Mouse (Mus musculus) lung, postnatal 0 days (tissue): ENCODE results near the gene Gabbr2. TPM values are rescaled to one million over a fixed set of nuclear protein-coding genes. Genes with fewer than 3 reads are reported as not detected.

Experiments
- ATAC-seq: fragments of 200-750 bp; cut with Nextera tagmentation; 2 replicates; pipeline ENCODE4 v1.8.0; 2017; ENCODE audit warnings: moderate library complexity
- DNase-seq: peaks from one replicate; pipeline ENCODE4 v3.0.0-alpha.2; 2016; ENCODE audit warnings: low spot score
- H3K27ac ChIP-seq: fragments of 300-500 bp; sonication (generic); 2 replicates; pipeline ENCODE4 v1.5.1; 2014; ENCODE audit warnings: antibody characterized with exemption, mild to moderate bottlenecking, low read length, mixed read lengths
- H3K27me3 ChIP-seq: fragments of 300-500 bp; sonication (generic); replicated peaks from 2 replicates; pipeline ENCODE4 v1.6.1; 2014; ENCODE audit warnings: low read length, mixed read lengths; ENCODE audit not compliant: insufficient read depth
- H3K36me3 ChIP-seq: fragments of 300-500 bp; sonication (generic); 2 replicates; pipeline ENCODE4 v1.6.1; 2014; ENCODE audit warnings: low read length, mixed read lengths; ENCODE audit not compliant: insufficient read depth
- H3K4me1 ChIP-seq: fragments of 300-500 bp; sonication (generic); 2 replicates; pipeline ENCODE4 v1.6.1; 2014; ENCODE audit warnings: antibody characterized with exemption, low read depth, low read length, mixed read lengths; ENCODE audit not compliant: insufficient read depth
- H3K4me2 ChIP-seq: fragments of 300-500 bp; sonication (generic); replicated peaks from 2 replicates; pipeline ENCODE4 v1.6.1; 2014; ENCODE audit warnings: low read depth, mild to moderate bottlenecking, low read length, moderate library complexity, mixed read lengths
- H3K4me3 ChIP-seq: fragments of 300-500 bp; sonication (generic); 2 replicates; pipeline ENCODE4 v1.5.1; 2014; ENCODE audit warnings: low read depth, low read length
- H3K9ac ChIP-seq: fragments of 300-500 bp; sonication (generic); replicated peaks from 2 replicates; pipeline ENCODE4 v1.6.1; 2014; ENCODE audit warnings: low read depth, mild to moderate bottlenecking
- H3K9me3 ChIP-seq: fragments of 300-500 bp; sonication (generic); 2 replicates; pipeline ENCODE4 v1.6.1; 2016; ENCODE audit warnings: low read length, mixed read lengths
- CTCF ChIP-seq: IDR thresholded peaks from 2 replicates; pipeline ENCODE4 v1.5.1; 2016; ENCODE audit warnings: antibody characterized with exemption, mild to moderate bottlenecking
- EP300 ChIP-seq: IDR thresholded peaks from 2 replicates; pipeline ENCODE4 v1.6.1; 2016; ENCODE audit warnings: antibody characterized with exemption, mild to moderate bottlenecking, control low read depth
- WGBS: fragments of 180-500 bp; shearing (Covaris S2); extraction: QIAGEN DNeasy Blood & Tissue Kit; methylation state at CpG from one replicate; pipeline ENCODE4 v1.1.7; 2014; 5-methylcytosine and 5-hydroxymethylcytosine counted together
- polyA plus RNA-seq: library from polyadenylated mRNA; unstranded; fragments of >200 nt; fragmentation: Nextera tagmentation; extraction: Ambion mirVana; gene quantifications from 2 replicates; pipeline ENCODE4 v1.2.1, GENCODE M21; 2015

Gene Gabbr2
- polyA plus RNA-seq, 1 experiment from 2014 or later = not detected

DNA sequence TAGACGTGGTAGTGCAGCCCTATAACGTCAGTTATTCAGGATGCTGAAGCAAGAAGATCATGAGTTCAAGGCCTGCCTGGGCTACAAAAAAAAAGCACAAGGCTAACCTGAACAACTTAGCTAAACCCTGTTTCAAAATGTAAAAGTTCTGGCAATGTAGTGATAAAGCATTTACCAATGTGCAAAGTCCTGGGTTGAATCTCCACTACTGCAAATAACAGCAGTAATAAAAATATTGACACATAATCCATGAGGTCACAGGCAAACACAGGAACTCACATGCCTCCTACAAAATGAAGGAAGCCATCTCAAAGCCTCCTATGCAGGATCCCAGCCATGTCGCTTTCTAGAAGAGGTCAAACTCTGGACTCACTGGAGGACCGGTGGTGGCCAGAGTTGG lies 39.1 kb downstream of the Gabbr2 start:
- no peaks in the 10 kb centered on the region for H3K36me3 ChIP-seq
- no peak overlapping the region for H3K9ac ChIP-seq
- TF ChIP-seq CTCF (no peak), EP300 (no peak)
- 75% methylated on average over 4 of the region's 4 CpGs for WGBS
- ATAC-seq (no peak), DNase-seq (no peak)
- no peak overlapping the region for H3K4me3 ChIP-seq
- no peaks in the 10 kb centered on the region for H3K4me1 ChIP-seq
- H3K27ac ChIP-seq = no peak overlapping the region
- no peak overlapping the region for H3K4me2 ChIP-seq
- no peaks in the 10 kb centered on the region for H3K9me3 ChIP-seq
- H3K27me3 ChIP-seq = no peaks in the 10 kb centered on the region

DNA sequence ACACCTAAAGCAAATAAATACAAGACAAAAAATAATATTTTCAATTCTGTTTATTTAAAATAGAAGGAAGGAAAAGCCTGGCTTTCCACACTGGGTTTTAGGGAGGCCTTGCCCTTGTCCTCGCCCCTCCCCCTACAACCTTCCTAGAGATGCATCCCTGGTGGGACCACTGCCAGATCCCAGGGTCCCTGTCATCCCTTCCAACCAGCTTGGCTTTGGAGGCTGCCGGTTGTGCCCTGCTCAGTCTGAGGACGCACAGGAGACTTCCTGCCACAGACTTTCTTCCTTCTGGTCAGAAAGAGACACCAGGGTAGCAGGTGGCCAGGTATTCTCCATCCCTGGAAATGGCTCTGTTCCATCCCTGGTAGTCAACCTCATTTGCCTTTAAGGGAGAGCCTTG lies 57.4 kb downstream of the Gabbr2 start:
- Histone ChIP-seq H3K9ac (no peak overlapping the region), H3K4me3 (no peak overlapping the region), H3K9me3 (no peaks in the 10 kb centered on the region), H3K36me3 (no peaks in the 10 kb centered on the region), H3K4me2 (no peak overlapping the region), H3K4me1 (no peaks in the 10 kb centered on the region), H3K27me3 (no peaks in the 10 kb centered on the region), H3K27ac (no peak overlapping the region)
- WGBS = 67% methylated on average over 3 of the region's 3 CpGs
- no peak for DNase-seq
- TF ChIP-seq EP300 (no peak), CTCF (no peak)
- no peak for ATAC-seq

DNA sequence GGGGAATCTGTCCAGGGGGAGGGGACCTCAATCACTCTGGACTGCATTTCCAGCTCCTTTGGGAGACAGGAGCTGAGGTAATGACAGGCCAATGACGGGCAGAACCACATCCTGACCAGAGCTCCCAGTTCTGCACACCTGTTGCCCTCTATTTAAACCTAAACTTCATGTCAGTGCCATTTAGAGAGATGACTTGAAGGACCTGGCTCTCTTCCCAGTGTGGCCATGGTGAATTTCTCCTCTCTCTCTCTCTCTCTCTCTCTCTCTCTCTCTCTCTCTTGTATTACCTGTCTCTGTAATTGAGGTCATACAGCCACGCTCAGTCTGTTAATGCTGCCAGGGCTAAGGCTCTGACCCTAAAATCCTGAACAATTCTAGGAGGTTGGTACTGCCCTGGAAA lies 58.1 kb downstream of the Gabbr2 start:
- no peaks in the 10 kb centered on the region for H3K27me3 ChIP-seq
- TF ChIP-seq EP300 = no peak
- TF ChIP-seq CTCF = no peak
- H3K4me2 ChIP-seq = no peak overlapping the region
- no peaks in the 10 kb centered on the region for H3K36me3 ChIP-seq
- ATAC-seq (no peak), DNase-seq (no peak)
- WGBS = 56% methylated on average over 2 of the region's 2 CpGs
- no peak overlapping the region for H3K4me3 ChIP-seq
- H3K27ac ChIP-seq = no peak overlapping the region
- no peak overlapping the region for H3K9ac ChIP-seq
- no peaks in the 10 kb centered on the region for H3K9me3 ChIP-seq
- no peaks in the 10 kb centered on the region for H3K4me1 ChIP-seq

DNA sequence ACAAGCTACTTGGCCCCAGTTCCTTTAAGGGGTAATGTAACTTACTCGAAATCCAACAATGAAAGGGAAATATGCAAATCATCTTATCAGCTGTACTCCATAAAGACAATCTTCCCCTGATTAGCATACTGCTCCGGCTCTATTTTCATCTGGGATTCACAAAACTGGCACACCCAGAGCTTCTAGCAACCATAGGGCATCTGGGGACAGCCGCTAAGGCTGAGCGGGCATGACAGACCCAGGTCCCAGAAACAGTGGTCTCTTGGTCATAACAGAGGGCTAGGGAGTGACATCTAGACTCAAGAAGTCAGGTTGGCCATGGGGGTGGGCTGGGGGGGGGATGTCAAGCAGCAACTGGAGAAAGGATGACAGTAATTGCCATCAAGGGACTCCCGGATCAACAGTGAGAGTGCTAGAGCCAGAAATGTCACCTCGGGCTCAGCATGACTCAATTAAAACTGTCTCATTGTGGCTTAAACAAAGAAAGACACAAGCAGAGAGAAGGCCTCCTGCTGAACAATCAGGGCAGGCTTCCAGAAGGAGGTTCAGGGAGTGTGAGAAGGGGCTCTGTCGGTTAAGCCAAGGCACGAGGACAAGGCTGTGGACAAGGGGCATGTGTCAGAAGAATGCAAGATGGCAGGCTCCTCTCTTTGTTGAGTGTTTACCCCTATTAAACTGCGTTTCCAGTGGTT lies 59.8 kb downstream of the Gabbr2 start:
- no peak for DNase-seq
- Histone ChIP-seq H3K27me3 (no peaks in the 10 kb centered on the region), H3K4me1 (no peaks in the 10 kb centered on the region), H3K9me3 (no peaks in the 10 kb centered on the region), H3K27ac (no peak overlapping the region), H3K36me3 (no peaks in the 10 kb centered on the region), H3K4me2 (no peak overlapping the region), H3K9ac (no peak overlapping the region), H3K4me3 (no peak overlapping the region)
- no peak for ATAC-seq
- no peak for TF ChIP-seq CTCF
- TF ChIP-seq EP300 = no peak
- WGBS = 60% methylated on average over 9 of the region's 9 CpGs

DNA sequence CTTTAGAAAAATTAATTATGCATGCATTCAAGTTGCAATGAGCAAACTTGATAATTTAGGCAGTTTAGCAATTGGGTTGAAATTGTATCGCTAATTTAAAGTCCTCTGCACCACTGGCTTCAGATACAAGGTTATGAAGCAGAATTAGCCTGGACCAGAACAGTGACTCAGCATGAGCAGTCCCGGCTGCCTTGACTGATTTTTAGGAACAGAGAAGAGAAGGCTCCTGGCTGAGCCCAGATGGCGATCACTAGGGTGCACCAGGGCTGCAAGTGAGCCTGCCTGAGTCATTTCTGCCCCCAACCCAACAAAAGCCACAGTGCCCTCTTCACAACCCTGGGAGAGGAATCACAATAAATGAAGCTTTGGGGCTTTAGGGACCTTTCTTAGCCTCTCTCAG lies 63.6 kb downstream of the Gabbr2 start:
- Histone ChIP-seq H3K4me3 (no peak overlapping the region), H3K4me1 (no peaks in the 10 kb centered on the region), H3K27me3 (no peaks in the 10 kb centered on the region), H3K9ac (no peak overlapping the region), H3K4me2 (no peak overlapping the region), H3K27ac (no peak overlapping the region), H3K36me3 (no peaks in the 10 kb centered on the region), H3K9me3 (no peaks in the 10 kb centered on the region)
- TF ChIP-seq CTCF = no peak
- no peak for DNase-seq
- ATAC-seq = no peak
- WGBS = 66% methylated on average over 3 of the region's 3 CpGs

DNA sequence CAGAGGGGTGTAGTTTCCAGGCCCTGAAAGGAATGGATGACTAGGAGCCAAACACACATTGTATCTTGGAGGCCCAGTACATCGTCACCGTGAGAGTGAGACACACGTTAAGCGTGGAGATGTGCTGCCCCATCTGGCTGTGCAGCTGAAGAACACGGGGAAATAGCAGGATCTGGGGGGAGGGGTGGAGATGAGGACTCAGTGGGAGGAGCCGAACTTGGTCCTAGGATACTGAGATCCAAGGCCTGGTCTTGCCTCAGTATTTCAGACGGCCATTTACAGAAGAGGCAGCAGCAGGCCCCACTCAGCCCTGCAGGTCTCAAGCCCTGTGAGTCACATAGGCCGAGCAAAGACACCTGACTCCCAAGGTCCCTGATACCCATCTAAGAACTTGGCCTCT lies 72.5 kb downstream of the Gabbr2 start:
- H3K4me3 ChIP-seq = no peak overlapping the region
- H3K9ac ChIP-seq = no peak overlapping the region
- no peak for ATAC-seq
- H3K4me1 ChIP-seq = no peaks in the 10 kb centered on the region
- H3K27me3 ChIP-seq = no peaks in the 10 kb centered on the region
- no peak overlapping the region for H3K4me2 ChIP-seq
- H3K9me3 ChIP-seq = no peaks in the 10 kb centered on the region
- DNase-seq = no peak
- no peak overlapping the region for H3K27ac ChIP-seq
- H3K36me3 ChIP-seq = no peaks in the 10 kb centered on the region
- WGBS = 44% methylated on average over 8 of the region's 8 CpGs
- TF ChIP-seq EP300 (no peak), CTCF (no peak)

DNA sequence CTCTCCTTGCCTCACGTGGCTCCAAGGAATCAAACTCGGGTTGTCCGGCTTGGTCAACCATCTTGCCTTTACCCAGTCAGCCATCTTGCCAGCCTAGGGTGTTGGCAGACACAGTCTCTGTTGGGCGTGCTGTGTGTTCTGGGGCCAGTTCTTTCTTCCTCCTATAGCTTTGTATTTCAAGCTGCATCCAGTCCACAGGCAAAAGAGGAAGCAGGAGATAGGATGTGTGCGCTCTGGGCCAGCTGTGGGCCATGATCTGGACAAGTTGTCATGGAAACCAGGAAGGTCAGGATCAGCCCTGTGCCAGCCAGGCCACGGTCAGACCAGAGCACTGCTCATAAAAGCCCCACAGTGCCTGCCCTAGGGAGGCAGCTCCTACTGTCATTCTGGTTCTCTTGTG lies 74.9 kb downstream of the Gabbr2 start:
- no peaks in the 10 kb centered on the region for H3K9me3 ChIP-seq
- TF ChIP-seq EP300 (no peak), CTCF (no peak)
- no peak overlapping the region for H3K27ac ChIP-seq
- H3K4me2 ChIP-seq = no peak overlapping the region
- no peaks in the 10 kb centered on the region for H3K4me1 ChIP-seq
- H3K9ac ChIP-seq = no peak overlapping the region
- no peak; the same call in 1 of the 2 replicates for ATAC-seq
- no peak overlapping the region for H3K4me3 ChIP-seq
- no peaks in the 10 kb centered on the region for H3K36me3 ChIP-seq
- WGBS = 81% methylated on average over 6 of the region's 6 CpGs
- peak; percentile 6 for DNase-seq
- H3K27me3 ChIP-seq = no peaks in the 10 kb centered on the region
